Mouse (Mus musculus) naive thymus-derived CD4-positive, alpha-beta T cell, adult 2 months (primary cell): ENCODE measurements around the gene Wdtc1.

Source experiments
- DNase-seq: peaks from one replicate; pipeline ENCODE4 v3.0.0-alpha.2; 2011; ENCODE audit warnings: low read depth

Wdtc1 gene

GRCm38 (mm10) chr4:133375812-133376577 lies 22.7 kb upstream of the Wdtc1 start:
- no peak for DNase-seq

- no peak for DNase-seq
Observed at GRCm38 (mm10) chr4:133374011-133374410, 20.7 kb upstream of the Wdtc1 start.

GRCm38 (mm10) chr4:133372278-133372665 lies 19.0 kb upstream of the Wdtc1 start:
- no peak for DNase-seq

- no peak for DNase-seq
Observed at GRCm38 (mm10) chr4:133371621-133372277, 18.5 kb upstream of the Wdtc1 start.

GRCm38 (mm10) chr4:133370298-133371274 lies 17.3 kb upstream of the Wdtc1 start:
- DNase-seq, result peak; percentile 46

GRCm38 (mm10) chr4:133369553-133370297 lies 16.4 kb upstream of the Wdtc1 start, which contains the start of gene Slc9a1:
Gene Slc9a1, plus strand, starts transcription at chr4:133369706.
- DNase-seq, result peak; percentile 97

- DNase-seq, result no peak
Observed at GRCm38 (mm10) chr4:133354641-133355040, 1.4 kb upstream of the Wdtc1 start.

- no peak for DNase-seq
Observed at GRCm38 (mm10) chr4:133352797-133353196, 484 bp downstream of the Wdtc1 start.

- DNase-seq, result no peak
Observed at GRCm38 (mm10) chr4:133348051-133348775, 5.1 kb downstream of the Wdtc1 start.

- no peak for DNase-seq
Observed at GRCm38 (mm10) chr4:133347624-133348023, 5.7 kb downstream of the Wdtc1 start.

GRCm38 (mm10) chr4:133346577-133346976 lies 6.7 kb downstream of the Wdtc1 start:
- DNase-seq, result no peak

- DNase-seq, result peak; percentile 40
Observed at GRCm38 (mm10) chr4:133345702-133346101, 7.6 kb downstream of the Wdtc1 start.

- DNase-seq, result peak; percentile 73
Observed at GRCm38 (mm10) chr4:133344112-133344511, 9.2 kb downstream of the Wdtc1 start.

- DNase-seq, result no peak
Observed at GRCm38 (mm10) chr4:133340217-133340616, 13.1 kb downstream of the Wdtc1 start.

- peak; percentile 94 for DNase-seq
Observed at GRCm38 (mm10) chr4:133339148-133339749, 14.0 kb downstream of the Wdtc1 start.

- DNase-seq, result no peak
Observed at GRCm38 (mm10) chr4:133338521-133339095, 14.7 kb downstream of the Wdtc1 start.

GRCm38 (mm10) chr4:133337833-133338520 lies 15.3 kb downstream of the Wdtc1 start:
- DNase-seq, result peak; percentile 54

GRCm38 (mm10) chr4:133333306-133333705 lies 20.0 kb downstream of the Wdtc1 start:
- no peak for DNase-seq

- DNase-seq, result no peak
Observed at GRCm38 (mm10) chr4:133330296-133330695, 23.0 kb downstream of the Wdtc1 start.
